Mouse (Mus musculus): ENCODE measurements around the gene Fnip2. TPM values are rescaled to one million over a fixed set of nuclear protein-coding genes. Genes with fewer than 3 reads are reported as not detected.

Fnip2 gene
- polyA plus RNA-seq, 1 experiment from 2014 or later, result 3.0 TPM

GRCm38 (mm10) chr3:79568629-79569350, 1.2 kb upstream of the Fnip2 start:
- Histone ChIP-seq H3K4me2 (ENCODE audit: low read length) (peak overlapping the region; percentile 87), H3K4me1 (ENCODE audit: control insufficient read depth, insufficient read depth, low read length) (no peaks in the 10 kb centered on the region; the same call in 1 of the 2 replicates), H3K9ac (ENCODE audit: low read length) (no peak overlapping the region), H3K36me3 (ENCODE audit: control insufficient read depth, insufficient read depth, low read length) (no peaks in the 10 kb centered on the region), H3K9me3 (replicated peaks; ENCODE audit: control insufficient read depth, low read length) (no peaks in the 10 kb centered on the region), H3K27me3 (replicated peaks; ENCODE audit: control insufficient read depth, insufficient read depth, low read length) (no peaks in the 10 kb centered on the region), H3K4me3 (ENCODE audit: low read depth, low read length) (no peak overlapping the region), H3K27ac (ENCODE audit: low read depth, low read length) (no peak overlapping the region; the same call in 1 of the 2 replicates)
- DNase-seq (ENCODE audit: low spot score), result no peak
- WGBS, result 83% methylated on average over 16 of the region's 16 CpGs
- no peak for ATAC-seq

GRCm38 (mm10) chr3:79566716-79567691, 592 bp downstream of the Fnip2 start:
- Histone ChIP-seq H3K27ac (ENCODE audit: low read depth, low read length) (peak overlapping the region; percentile 77), H3K4me1 (ENCODE audit: control insufficient read depth, insufficient read depth, low read length) (no peaks in the 10 kb centered on the region; the same call in 1 of the 2 replicates), H3K9me3 (replicated peaks; ENCODE audit: control insufficient read depth, low read length) (no peaks in the 10 kb centered on the region), H3K9ac (ENCODE audit: low read length) (peak overlapping the region; percentile 78), H3K27me3 (replicated peaks; ENCODE audit: control insufficient read depth, insufficient read depth, low read length) (no peaks in the 10 kb centered on the region), H3K4me2 (ENCODE audit: low read length) (peak overlapping the region; percentile 87), H3K36me3 (ENCODE audit: control insufficient read depth, insufficient read depth, low read length) (no peaks in the 10 kb centered on the region), H3K4me3 (ENCODE audit: low read depth, low read length) (peak overlapping the region; percentile 74)
- peak; percentile 56 for DNase-seq (ENCODE audit: low spot score)
- ATAC-seq, result no peak; the same call in none of the 2 replicates
- 3% methylated on average over 41 of the region's 60 CpGs for WGBS

- no peaks in the 10 kb centered on the region; the same call in 1 of the 2 replicates for H3K4me1 ChIP-seq (ENCODE audit: control insufficient read depth, insufficient read depth, low read length)
- ATAC-seq, result no peak
- no peaks in the 10 kb centered on the region for H3K27me3 ChIP-seq (replicated peaks; ENCODE audit: control insufficient read depth, insufficient read depth, low read length)
- no peak for DNase-seq (ENCODE audit: low spot score)
- WGBS, result 91% methylated on average over 10 of the region's 10 CpGs
- no peak overlapping the region for H3K4me3 ChIP-seq (ENCODE audit: low read depth, low read length)
- H3K9ac ChIP-seq (ENCODE audit: low read length), result no peak overlapping the region
- H3K27ac ChIP-seq (ENCODE audit: low read depth, low read length), result no peak overlapping the region
- H3K4me2 ChIP-seq (ENCODE audit: low read length), result no peak overlapping the region
- H3K36me3 ChIP-seq (ENCODE audit: control insufficient read depth, insufficient read depth, low read length), result no peaks in the 10 kb centered on the region
- no peaks in the 10 kb centered on the region for H3K9me3 ChIP-seq (replicated peaks; ENCODE audit: control insufficient read depth, low read length)
Observed at GRCm38 (mm10) chr3:79564875-79565606, 2.6 kb downstream of the Fnip2 start.

GRCm38 (mm10) chr3:79563511-79563910, 4.1 kb downstream of the Fnip2 start:
- DNase-seq (ENCODE audit: low spot score), result no peak
- H3K4me1 ChIP-seq (ENCODE audit: control insufficient read depth, insufficient read depth, low read length), result no peaks in the 10 kb centered on the region; the same call in 1 of the 2 replicates
- no peaks in the 10 kb centered on the region for H3K27me3 ChIP-seq (replicated peaks; ENCODE audit: control insufficient read depth, insufficient read depth, low read length)
- no peaks in the 10 kb centered on the region for H3K9me3 ChIP-seq (replicated peaks; ENCODE audit: control insufficient read depth, low read length)
- H3K27ac ChIP-seq (ENCODE audit: low read depth, low read length), result no peak overlapping the region
- no peak overlapping the region for H3K4me2 ChIP-seq (ENCODE audit: low read length)
- H3K4me3 ChIP-seq (ENCODE audit: low read depth, low read length), result no peak overlapping the region
- ATAC-seq, result no peak
- H3K9ac ChIP-seq (ENCODE audit: low read length), result no peak overlapping the region
- WGBS, result 61% methylated on average over 2 of the region's 2 CpGs
- no peaks in the 10 kb centered on the region for H3K36me3 ChIP-seq (ENCODE audit: control insufficient read depth, insufficient read depth, low read length)

GRCm38 (mm10) chr3:79561784-79562715, 5.5 kb downstream of the Fnip2 start:
- H3K4me1 ChIP-seq (ENCODE audit: control insufficient read depth, insufficient read depth, low read length), result no peaks in the 10 kb centered on the region; the same call in 1 of the 2 replicates
- H3K9ac ChIP-seq (ENCODE audit: low read length), result no peak overlapping the region
- no peak overlapping the region for H3K4me2 ChIP-seq (ENCODE audit: low read length)
- no peak overlapping the region for H3K27ac ChIP-seq (ENCODE audit: low read depth, low read length)
- H3K4me3 ChIP-seq (ENCODE audit: low read depth, low read length), result no peak overlapping the region
- WGBS, result 78% methylated on average over 10 of the region's 10 CpGs
- no peaks in the 10 kb centered on the region for H3K9me3 ChIP-seq (replicated peaks; ENCODE audit: control insufficient read depth, low read length)
- H3K27me3 ChIP-seq (replicated peaks; ENCODE audit: control insufficient read depth, insufficient read depth, low read length), result no peaks in the 10 kb centered on the region
- DNase-seq (ENCODE audit: low spot score), result peak; percentile 19
- no peaks in the 10 kb centered on the region for H3K36me3 ChIP-seq (ENCODE audit: control insufficient read depth, insufficient read depth, low read length)
- no peak for ATAC-seq

GRCm38 (mm10) chr3:79560555-79560954, 7.0 kb downstream of the Fnip2 start:
- Histone ChIP-seq H3K27me3 (replicated peaks; ENCODE audit: control insufficient read depth, insufficient read depth, low read length) (no peaks in the 10 kb centered on the region), H3K9me3 (replicated peaks; ENCODE audit: control insufficient read depth, low read length) (no peaks in the 10 kb centered on the region), H3K36me3 (ENCODE audit: control insufficient read depth, insufficient read depth, low read length) (no peaks in the 10 kb centered on the region), H3K9ac (ENCODE audit: low read length) (no peak overlapping the region), H3K4me1 (ENCODE audit: control insufficient read depth, insufficient read depth, low read length) (no peaks in the 10 kb centered on the region; the same call in 1 of the 2 replicates), H3K4me3 (ENCODE audit: low read depth, low read length) (no peak overlapping the region), H3K27ac (ENCODE audit: low read depth, low read length) (no peak overlapping the region), H3K4me2 (ENCODE audit: low read length) (no peak overlapping the region)
- ATAC-seq (no peak), DNase-seq (ENCODE audit: low spot score) (no peak)
- 96% methylated on average over 6 of the region's 6 CpGs for WGBS

- no peak for DNase-seq (ENCODE audit: low spot score)
- H3K4me1 ChIP-seq (ENCODE audit: control insufficient read depth, insufficient read depth, low read length), result no peaks in the 10 kb centered on the region
- no peak overlapping the region for H3K9ac ChIP-seq (ENCODE audit: low read length)
- H3K4me3 ChIP-seq (ENCODE audit: low read depth, low read length), result no peak overlapping the region
- no peak overlapping the region for H3K27ac ChIP-seq (ENCODE audit: low read depth, low read length)
- no peaks in the 10 kb centered on the region for H3K36me3 ChIP-seq (ENCODE audit: control insufficient read depth, insufficient read depth, low read length)
- H3K27me3 ChIP-seq (replicated peaks; ENCODE audit: control insufficient read depth, insufficient read depth, low read length), result no peaks in the 10 kb centered on the region
- no peaks in the 10 kb centered on the region for H3K9me3 ChIP-seq (replicated peaks; ENCODE audit: control insufficient read depth, low read length)
- H3K4me2 ChIP-seq (ENCODE audit: low read length), result no peak overlapping the region
- 92% methylated on average over 5 of the region's 5 CpGs for WGBS
- no peak for ATAC-seq
Observed at GRCm38 (mm10) chr3:79559773-79560045, 7.9 kb downstream of the Fnip2 start.
